Mouse (Mus musculus) liver, postnatal 0 days (tissue): ENCODE data around the gene Nxf1.

Experiments
- CTCF ChIP-seq: sonication (generic); IDR thresholded peaks from 2 replicates; pipeline ENCODE4 v1.5.1; 2016; ENCODE audit warnings: antibody characterized with exemption, low read depth
- EP300 ChIP-seq: IDR thresholded peaks from 2 replicates; pipeline ENCODE4 v1.6.1; 2016; ENCODE audit warnings: antibody characterized with exemption, low read depth, mild to moderate bottlenecking

GRCm38 (mm10) chr19:8774086-8774835, 17.4 kb downstream of the Nxf1 start, which contains the start of gene Tmem179b:
- TF ChIP-seq CTCF (peak; percentile 21; the same call in 1 of the 2 replicates), EP300 (no peak)
